Mouse (Mus musculus) adrenal gland, postnatal 14 days (tissue): ENCODE measurements around the gene Trim24. TPM values are rescaled to one million over a fixed set of nuclear protein-coding genes. Genes with fewer than 3 reads are reported as not detected.
A peak's percentile ranks its signal among the peaks of the same experiment; 100 is the strongest.
"Not testable (repeated sequence)": the region's sequence is repeated elsewhere in the genome, so short reads cannot be mapped to it uniquely, and the experiment has no call there.

Source experiments
- DNase-seq: peaks from one replicate; pipeline ENCODE4 v3.0.0; 2021; ENCODE audit warnings: mixed read lengths
- long read RNA-seq, 2 experiments: library from polyadenylated mRNA; stranded (forward); transcript quantifications; one replicate each; pipeline ENCODE4 v2.0.0; 2021
- total RNA-seq: library from RNA; stranded (reverse); gene quantifications from 2 replicates; pipeline ENCODE4 v1.2.3, GENCODE M21; 2021

Trim24 gene
- total RNA-seq, result 42.4 and 43.9 TPM in 2 replicates
- long read RNA-seq, experiment 1, full-length matches to known transcripts, result 8 of 13 reads
- long read RNA-seq, experiment 1, partial matches to known transcripts, result 5 of 13 reads
- long read RNA-seq, experiment 1, other reads (novel, unspliced or antisense), result 0 of 13 reads
- long read RNA-seq, experiment 2, full-length matches to known transcripts, result 3 of 8 reads
- long read RNA-seq, experiment 2, partial matches to known transcripts, result 5 of 8 reads
- long read RNA-seq, experiment 2, other reads (novel, unspliced or antisense), result 0 of 8 reads

GRCm38 (mm10) chr6:37870245-37871136 is at the start of gene Trim24:
Gene Trim24, plus strand, starts transcription at chr6:37870811.
- DNase-seq, result peak; percentile 98

- DNase-seq, result no peak
Measured at GRCm38 (mm10) chr6:37821531-37822051, 49.0 kb upstream of the Trim24 start.

GRCm38 (mm10) chr6:37822390-37822789 is 48.2 kb upstream of the Trim24 start:
- DNase-seq, result no peak

- DNase-seq, result no peak
Measured at GRCm38 (mm10) chr6:37823731-37824130, 46.9 kb upstream of the Trim24 start.

- not testable (repeated sequence) for DNase-seq
Measured at GRCm38 (mm10) chr6:37825331-37826115, 45.1 kb upstream of the Trim24 start.

- DNase-seq, result no peak
Measured at GRCm38 (mm10) chr6:37828955-37829354, 41.7 kb upstream of the Trim24 start.

- DNase-seq, result no peak
Measured at GRCm38 (mm10) chr6:37829631-37830030, 41.0 kb upstream of the Trim24 start.

- DNase-seq, result no peak
Measured at GRCm38 (mm10) chr6:37833691-37834090, 36.9 kb upstream of the Trim24 start.

- not testable (repeated sequence) for DNase-seq
Measured at GRCm38 (mm10) chr6:37836951-37837565, 33.6 kb upstream of the Trim24 start.

- no peak for DNase-seq
Measured at GRCm38 (mm10) chr6:37842779-37843605, 27.6 kb upstream of the Trim24 start.

- no peak for DNase-seq
Measured at GRCm38 (mm10) chr6:37843647-37844273, 26.9 kb upstream of the Trim24 start.

- DNase-seq, result not testable (repeated sequence)
Measured at GRCm38 (mm10) chr6:37844947-37845346, 25.7 kb upstream of the Trim24 start.

GRCm38 (mm10) chr6:37847531-37847930 is 23.1 kb upstream of the Trim24 start:
- DNase-seq, result not testable (repeated sequence)

- no peak for DNase-seq
Measured at GRCm38 (mm10) chr6:37851352-37851751, 19.3 kb upstream of the Trim24 start.

GRCm38 (mm10) chr6:37853289-37853688 is 17.3 kb upstream of the Trim24 start:
- no peak for DNase-seq

- DNase-seq, result no peak
Measured at GRCm38 (mm10) chr6:37855384-37855783, 15.2 kb upstream of the Trim24 start.

- not testable (repeated sequence) for DNase-seq
Measured at GRCm38 (mm10) chr6:37856300-37856699, 14.3 kb upstream of the Trim24 start.

GRCm38 (mm10) chr6:37857196-37857874 is 13.3 kb upstream of the Trim24 start:
- DNase-seq, result no peak

- no peak for DNase-seq
Measured at GRCm38 (mm10) chr6:37858126-37858525, 12.5 kb upstream of the Trim24 start.

- DNase-seq, result no peak
Measured at GRCm38 (mm10) chr6:37862893-37863292, 7.7 kb upstream of the Trim24 start.
